Mouse (Mus musculus) ovary, postnatal 36 days (tissue): ENCODE results near the gene Ccar1.
"Not testable (repeated sequence)": the region's sequence is repeated elsewhere in the genome, so short reads cannot be mapped to it uniquely, and the experiment has no call there.

ENCODE experiments used
- DNase-seq: peaks from one replicate; pipeline ENCODE4 v3.0.0; 2022; ENCODE audit warnings: low spot score, mixed read lengths

Gene Ccar1

DNA sequence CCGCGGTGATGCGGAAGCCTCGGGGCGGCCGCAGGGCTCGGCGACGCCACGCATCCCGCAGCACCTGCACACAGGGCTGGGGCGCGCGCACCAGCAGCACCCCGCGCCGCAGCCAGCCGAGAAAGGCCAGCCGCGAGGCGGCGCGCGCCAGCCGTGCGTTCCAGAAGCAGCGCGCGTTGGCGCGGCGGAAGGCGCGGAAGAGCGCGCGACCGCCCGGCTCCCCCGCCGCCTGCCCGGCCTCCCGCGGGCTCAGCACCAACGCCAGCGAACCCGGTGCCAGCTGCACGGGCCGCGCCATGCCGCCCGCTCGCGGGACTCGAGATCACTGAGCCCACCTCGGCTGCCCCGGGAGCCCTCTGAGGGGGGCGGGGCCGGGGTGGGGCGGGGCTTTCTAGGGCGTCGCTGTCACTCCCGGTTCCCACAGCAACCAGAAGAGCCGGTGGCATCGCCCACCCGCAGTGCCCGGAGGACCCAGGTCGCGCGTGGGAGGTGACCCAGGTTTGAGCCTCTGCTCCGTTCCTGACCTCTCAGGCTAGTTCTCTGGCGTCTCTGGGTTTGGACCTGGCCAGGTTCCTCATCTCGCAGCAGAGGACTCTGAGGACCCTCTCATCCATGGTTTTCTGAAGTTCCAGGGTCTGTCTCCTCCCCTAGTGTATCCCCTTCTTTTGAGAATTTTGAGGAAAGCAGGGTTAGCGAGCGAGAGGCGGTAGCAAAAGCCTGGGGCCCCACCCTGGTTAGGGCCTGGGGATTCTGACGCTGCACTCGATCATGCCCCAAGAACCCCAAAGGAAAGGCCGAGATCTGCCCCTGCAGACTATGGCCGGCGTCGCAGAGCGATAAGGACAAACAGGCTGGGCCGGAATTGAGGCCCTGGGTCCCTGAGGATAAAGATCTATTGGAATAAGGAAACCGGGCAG is 66.1 kb downstream of the Ccar1 start, which contains the start of gene Stox1:
Gene Stox1, minus strand, starts transcription at position 358 of the 917 bp plus-strand sequence.
- DNase-seq = peak; percentile 67

DNA sequence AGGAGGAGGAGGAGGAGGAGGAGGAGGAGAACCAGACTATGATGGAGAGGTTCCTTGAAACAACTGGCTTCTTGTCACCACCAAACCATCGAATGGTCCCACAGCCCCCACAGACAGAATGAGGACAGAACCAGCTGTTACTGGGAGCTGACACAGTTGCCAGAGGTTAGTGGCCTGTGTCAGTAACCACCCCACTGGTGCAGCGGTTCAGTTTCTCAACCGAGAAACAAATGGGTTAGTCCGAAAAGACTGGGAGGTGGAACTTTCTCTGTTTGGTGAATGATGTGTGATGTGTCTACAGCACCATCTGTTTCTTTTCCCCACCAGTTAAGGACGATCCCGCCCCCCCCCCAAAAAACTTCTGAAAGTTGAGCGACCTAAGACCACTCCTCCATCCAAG is 67.2 kb downstream of the Ccar1 start:
- DNase-seq = no peak

DNA sequence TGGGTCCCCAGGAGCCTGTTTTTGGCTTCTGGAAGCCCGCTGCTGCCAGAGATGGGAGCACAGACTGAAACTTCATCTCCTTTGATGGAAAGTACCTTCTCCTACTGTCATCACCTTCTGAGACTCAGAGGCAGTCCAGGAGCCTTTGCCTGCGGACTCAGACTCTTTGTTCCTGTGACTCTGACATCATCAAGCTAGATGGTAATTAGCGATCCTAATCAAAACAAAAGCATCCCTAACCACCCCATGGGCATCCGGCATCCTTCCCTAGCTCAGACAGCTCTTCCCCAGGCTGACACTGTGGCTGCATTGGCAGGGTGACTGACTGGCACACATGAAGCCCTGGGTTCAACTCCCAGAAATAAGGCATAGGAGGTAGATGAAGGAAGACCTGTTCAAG is 69.4 kb downstream of the Ccar1 start:
- no peak for DNase-seq

DNA sequence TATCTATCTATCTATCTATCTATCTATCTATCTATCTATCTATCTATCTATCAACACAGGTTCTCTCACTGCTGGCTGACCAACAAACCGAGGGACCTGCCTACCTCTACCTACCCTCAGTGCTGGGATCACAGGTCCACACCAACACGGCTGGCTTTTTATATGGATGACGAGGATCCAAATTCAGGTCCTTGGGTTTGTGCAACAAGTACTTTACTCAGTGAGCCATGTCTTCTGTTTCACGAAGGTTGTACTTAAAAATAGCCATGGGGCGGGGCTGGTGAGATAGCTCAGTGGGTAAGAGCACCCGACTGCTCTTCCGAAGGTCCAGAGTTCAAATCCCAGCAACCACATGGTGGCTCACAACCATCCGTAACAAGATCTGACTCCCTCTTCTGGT is 71.5 kb downstream of the Ccar1 start:
- DNase-seq = not testable (repeated sequence)

DNA sequence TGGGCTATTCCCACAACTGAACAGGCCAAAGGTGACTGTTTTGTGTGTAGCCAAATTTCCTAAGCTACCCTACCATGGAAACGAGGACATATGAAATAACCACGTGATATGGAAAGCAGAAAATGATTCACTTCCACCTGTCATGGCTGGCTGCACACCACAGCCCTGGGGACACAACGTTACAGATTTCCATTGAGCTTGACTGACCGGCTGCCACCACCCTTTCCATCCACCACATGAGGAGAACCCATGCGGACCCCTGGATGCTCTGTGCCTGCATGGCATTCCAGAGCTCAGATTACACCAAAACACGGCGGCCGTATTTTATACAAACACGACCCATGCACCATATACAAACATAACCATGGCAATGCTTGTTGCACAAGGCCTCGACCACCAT is 78.6 kb downstream of the Ccar1 start:
- no peak for DNase-seq

DNA sequence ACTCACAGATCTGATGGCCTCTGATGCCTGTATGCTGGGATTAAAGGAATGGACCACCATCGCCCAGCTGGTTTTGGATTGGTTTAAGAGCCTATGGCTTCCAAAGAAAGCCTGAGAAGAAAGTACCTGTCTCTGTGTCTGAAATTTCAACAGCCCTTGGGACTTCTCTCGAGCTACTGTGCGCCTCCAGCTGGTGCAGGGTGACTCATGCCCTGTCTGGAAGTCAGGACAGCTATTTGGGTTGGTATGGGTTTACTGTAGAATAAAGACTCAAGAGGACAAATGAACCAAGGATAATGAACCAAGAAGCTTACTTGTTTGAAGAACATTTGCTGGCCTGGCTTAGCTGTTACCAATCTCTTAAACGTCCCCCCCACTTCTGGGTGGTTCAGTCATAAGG is 88.5 kb downstream of the Ccar1 start:
- no peak for DNase-seq

DNA sequence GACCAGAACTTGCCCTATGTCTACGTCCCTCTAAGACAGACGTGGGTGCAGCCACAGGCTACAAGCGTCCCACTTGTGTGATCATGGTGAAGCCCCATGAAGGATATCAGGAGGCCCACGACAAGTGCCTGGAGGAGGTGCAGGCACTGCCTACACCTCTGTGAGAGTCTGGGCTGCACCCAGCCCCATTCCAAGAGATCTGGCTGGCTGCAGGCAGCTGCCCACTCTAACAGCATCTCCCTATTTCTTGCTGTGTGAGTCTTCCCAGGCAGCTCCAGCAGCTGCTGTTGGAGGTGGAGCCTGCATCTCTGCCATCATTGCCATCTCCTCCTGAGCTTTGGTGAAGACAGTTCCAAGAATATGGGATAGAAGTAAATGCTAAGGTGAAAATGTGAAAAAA is 89.7 kb downstream of the Ccar1 start:
- no peak for DNase-seq
